Mouse (Mus musculus): Measurements from ENCODE around the gene Plekha6. TPM values are rescaled to one million over a fixed set of nuclear protein-coding genes. Genes with fewer than 3 reads are reported as not detected.

The Plekha6 gene
- total RNA-seq, 2 experiments from 2014 or later, result 66.5 to 87.4 TPM

- no peak for DNase-seq (ENCODE audit: low spot score in 2 of 2)
- intact Hi-C loops (cut with DNase I), result loop anchor here (5.0 kb wide), 1 partner anchor 45 kb away; no protein-coding TSS in a partner anchor
These were observed 63.4 kb downstream of the Plekha6 start for GRCm38 (mm10) chr1:133227378-133227777.

DNA sequence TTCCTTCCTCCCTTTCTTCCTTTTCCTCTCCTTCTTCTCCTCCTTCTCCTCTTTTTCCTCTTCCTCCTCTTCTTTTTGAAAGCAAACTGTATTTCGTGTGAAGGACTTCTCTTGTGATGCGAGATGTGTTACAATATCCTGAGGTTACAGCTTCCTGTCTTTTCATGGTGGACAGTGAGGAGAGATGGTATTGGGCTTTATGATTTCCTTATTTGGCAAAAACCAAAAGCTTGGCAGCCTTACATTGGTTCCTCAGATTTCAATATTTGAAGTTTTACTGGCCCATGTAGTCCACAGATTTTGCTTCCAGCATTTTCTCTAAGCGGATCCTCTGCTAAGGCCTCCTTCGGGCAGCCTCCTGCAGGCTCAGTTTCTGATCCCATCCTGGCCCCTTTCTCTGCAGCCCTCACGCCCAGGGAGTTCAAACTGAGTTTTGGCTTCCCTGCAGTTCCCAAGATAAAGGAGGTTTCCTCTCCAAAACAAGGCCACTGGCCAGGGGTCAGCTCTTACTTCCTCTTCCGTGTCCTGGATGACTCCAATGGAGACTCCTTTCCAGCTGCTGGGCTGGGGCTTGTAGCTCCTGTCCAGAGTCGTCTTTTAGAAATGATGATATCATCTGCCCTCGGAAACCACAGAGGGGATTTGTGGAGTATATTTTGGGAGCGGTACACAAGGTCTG is 64.9 kb downstream of the Plekha6 start:
- DNase-seq (ENCODE audit: low spot score in 2 of 2), result no peak
- intact Hi-C loops (cut with DNase I), result loop anchor here (5.0 kb wide), 1 partner anchor 47 kb away; no protein-coding TSS in a partner anchor

- intact Hi-C loops (cut with DNase I), result no loop called here
- DNase-seq (ENCODE audit: low spot score in 2 of 2), result no peak
These were observed 67.6 kb downstream of the Plekha6 start for GRCm38 (mm10) chr1:133231523-133232193.

DNA sequence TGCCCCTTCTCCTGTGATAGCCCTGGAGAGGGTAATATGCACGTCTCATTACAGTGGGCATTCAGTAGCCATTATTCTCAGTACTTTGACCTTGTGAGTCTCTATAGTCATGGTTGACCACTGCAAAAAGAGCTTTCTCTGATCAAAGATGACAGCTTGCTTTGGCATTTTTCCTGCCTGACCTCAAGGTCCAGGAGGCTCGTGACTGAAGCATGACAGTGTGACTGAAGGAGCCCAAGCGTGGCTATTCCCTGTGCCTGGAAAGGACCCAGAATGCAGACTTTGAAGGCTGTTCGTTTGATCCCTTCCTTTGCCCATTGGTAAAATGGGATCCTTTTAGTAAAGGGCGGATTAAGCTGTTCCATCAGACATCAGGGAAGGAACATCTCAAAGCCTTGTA is 71.9 kb downstream of the Plekha6 start:
- intact Hi-C loops (cut with DNase I), result no loop called here

DNA sequence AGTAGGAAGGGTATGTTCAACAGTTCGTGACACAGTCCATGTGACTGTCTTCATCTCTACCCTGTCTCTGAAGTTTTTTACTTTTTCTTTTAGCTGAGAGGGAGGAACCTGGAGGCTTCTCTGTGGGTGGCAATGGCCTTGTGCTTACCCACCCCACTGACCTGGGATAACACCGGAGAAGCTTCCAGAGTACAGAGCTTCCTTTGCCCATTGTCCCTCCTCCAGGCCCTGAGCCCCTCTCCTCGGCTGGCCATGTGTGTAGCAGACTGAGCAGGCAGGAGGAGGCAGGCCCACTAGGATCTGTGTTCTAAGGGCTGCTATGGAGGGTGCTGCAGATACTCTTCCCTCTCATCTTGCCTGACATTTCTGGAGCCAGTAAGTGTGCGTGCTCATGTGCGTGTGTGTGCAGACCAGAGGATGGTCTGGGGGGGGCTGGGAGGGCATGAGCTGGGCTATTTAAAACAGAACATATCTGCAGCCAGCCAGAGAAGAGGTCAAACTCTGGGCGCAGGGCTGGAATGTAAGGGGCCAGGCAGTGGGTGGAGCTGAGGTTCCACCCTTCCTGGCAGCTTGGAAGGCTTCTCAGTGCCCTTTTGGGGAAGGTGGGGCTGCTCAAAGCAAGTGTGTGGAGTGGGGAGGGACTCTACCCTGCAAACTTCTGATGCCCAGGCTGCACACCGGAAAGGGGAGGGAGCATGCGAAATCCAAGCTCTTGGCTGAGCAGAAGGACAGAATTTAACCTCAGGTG is 72.9 kb downstream of the Plekha6 start:
- DNase-seq (ENCODE audit: low spot score in 2 of 2), result no peak
- intact Hi-C loops (cut with DNase I), result no loop called here

More for the DNA sequence above, 71.9 kb downstream of the Plekha6 start:
- no peak for DNase-seq (ENCODE audit: low spot score in 2 of 2)

- intact Hi-C loops (cut with DNase I), result no loop called here
- DNase-seq (ENCODE audit: low spot score in 2 of 2), result peak; percentile 64 to 77
These were observed 73.7 kb downstream of the Plekha6 start for GRCm38 (mm10) chr1:133237670-133238069.

DNA sequence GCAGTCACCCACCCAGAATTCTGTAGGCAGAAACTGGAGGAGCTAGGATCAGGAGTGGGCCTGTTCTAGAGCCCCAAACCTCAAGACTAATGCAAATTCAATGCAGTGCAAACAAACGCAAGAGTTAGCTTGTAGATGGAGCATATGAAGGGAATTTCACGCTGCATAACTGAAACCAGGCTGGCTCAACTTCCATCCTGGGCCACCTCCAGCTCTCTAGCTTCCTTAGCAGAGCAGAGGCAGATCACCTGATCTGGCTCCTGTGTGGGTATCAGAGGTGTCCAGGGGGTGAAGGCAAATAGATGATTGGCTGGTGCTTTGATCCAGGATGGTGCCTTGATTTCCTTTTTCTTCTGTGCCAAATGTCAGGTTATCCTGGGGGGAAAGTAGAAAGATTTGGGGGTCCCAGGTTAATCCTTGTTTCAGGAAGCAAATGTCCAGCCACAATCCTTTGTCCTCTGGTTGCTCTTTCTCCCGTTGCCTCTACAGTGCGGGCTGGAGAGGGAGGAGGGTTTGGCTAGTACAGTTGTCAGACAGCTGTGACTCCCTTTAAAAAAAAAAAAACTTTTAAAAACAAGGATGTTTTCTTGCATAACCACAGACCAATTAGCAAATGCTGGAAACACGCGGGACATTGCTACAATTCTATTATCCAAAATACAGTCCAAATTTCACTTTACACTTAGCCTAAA is 75.3 kb downstream of the Plekha6 start:
- DNase-seq (ENCODE audit: low spot score in 2 of 2), result peak; percentile 40 to 68
- intact Hi-C loops (cut with DNase I), result no loop called here

DNA sequence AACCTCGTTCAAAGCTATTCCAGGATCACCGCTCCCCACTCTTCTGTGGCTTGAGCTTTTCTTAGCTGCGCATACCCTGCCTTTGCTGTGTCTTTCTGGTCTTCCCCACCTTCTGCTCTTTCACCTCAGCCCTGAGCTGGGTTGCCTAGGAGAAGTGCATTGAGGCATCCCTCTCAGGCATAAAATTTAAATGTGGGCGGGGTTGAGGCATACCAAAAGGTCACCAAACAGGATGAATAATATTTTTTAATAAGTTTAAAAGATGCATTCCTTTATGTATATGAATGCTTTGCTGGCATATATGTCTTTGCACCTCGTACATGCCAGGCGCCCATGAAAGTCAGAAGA is 75.8 kb downstream of the Plekha6 start:
- DNase-seq (ENCODE audit: low spot score in 2 of 2), result no peak
- intact Hi-C loops (cut with DNase I), result no loop called here

DNA sequence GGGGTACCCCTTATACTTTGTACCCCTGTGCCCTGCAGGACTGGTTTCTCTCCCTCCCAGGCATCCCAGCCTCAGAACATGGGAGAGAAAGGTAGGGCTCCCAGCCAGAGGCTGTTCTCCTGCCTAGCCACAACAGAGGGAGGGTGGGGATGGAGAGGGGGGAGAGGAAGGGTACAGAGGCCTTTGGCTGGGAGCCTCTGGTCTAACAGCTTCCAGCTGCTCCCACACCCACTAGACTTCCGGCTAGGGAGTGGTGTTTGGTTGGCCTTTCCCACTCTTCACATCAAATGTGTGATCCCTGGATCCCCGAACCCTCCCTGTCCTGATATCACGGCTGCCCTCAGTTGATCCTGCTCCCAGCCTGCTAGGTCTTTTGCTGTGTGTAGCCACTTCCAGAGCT is 76.9 kb downstream of the Plekha6 start:
- intact Hi-C loops (cut with DNase I), result no loop called here
- no peak for DNase-seq (ENCODE audit: low spot score in 2 of 2)

DNA sequence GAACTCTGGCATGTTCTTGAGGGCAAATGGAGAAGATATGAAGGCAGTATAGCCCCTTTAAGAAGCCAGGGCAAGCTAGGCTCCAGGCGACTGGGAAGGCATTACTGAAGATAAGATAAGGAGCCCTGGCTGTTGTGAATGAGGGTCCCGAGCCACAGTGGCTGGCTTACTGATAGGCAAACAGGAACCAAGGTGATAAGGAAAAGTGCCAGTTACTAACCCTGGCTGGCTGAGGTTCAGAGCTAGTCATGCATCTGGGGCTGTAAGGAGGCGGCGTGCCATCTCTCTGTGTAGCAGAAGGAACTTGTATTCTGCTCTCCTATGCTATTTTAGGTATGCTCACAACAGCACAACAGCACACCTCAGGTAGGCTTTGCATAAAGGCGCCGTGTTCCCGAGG is 80.7 kb downstream of the Plekha6 start:
- no peak for DNase-seq (ENCODE audit: low spot score in 2 of 2)
- intact Hi-C loops (cut with DNase I), result no loop called here

- no peak for DNase-seq (ENCODE audit: low spot score in 2 of 2)
- intact Hi-C loops (cut with DNase I), result no loop called here
These were observed 81.9 kb downstream of the Plekha6 start for GRCm38 (mm10) chr1:133245690-133246619.

DNA sequence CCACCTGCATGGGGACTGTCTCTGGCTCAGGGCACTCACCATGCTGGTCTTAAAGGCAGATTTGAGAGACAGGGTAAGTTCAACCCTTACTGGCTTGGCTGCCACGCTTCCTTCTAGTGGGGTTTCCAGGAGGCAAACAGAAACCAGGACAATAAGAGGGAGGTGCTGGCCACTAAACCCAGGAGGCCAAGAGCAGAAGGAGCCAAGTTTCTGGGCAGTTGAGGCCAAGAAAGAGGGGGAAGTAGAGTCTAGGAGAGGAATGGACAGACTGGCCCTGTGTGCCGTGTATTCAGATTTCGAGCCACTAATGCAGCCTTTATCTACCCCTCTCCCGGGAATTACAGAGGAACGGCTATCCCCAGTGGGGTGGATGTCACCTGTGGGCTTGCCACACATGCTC is 83.2 kb downstream of the Plekha6 start:
- DNase-seq (ENCODE audit: low spot score in 2 of 2), result no peak
- intact Hi-C loops (cut with DNase I), result no loop called here

- DNase-seq (ENCODE audit: low spot score in 2 of 2), result no peak
- intact Hi-C loops (cut with DNase I), result no loop called here
These were observed 86.8 kb downstream of the Plekha6 start for GRCm38 (mm10) chr1:133250761-133251160.

- intact Hi-C loops (cut with DNase I), result no loop called here
- no peak for DNase-seq (ENCODE audit: low spot score in 2 of 2)
These were observed 87.6 kb downstream of the Plekha6 start for GRCm38 (mm10) chr1:133251625-133252034.

DNA sequence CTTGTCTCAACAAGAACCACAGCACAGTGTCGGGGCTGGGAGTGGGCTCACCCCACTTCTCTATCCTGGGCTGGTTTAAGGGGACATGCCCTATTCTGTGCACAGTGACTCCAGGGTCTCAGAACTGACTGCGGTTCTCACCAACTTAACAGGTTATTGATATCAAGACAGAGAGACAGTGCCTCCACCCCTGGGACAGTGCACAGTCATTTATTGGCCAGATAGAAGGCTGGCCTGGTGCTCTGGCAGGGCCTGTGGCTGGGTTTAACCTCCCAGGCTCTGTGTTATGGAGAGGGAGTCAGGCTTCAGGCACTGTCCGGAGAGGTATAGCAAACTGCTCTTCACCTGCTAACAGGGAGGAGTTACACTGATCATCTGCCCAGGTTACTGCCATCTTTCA is 88.2 kb downstream of the Plekha6 start:
- no peak for DNase-seq (ENCODE audit: low spot score in 2 of 2)
- intact Hi-C loops (cut with DNase I), result no loop called here

DNA sequence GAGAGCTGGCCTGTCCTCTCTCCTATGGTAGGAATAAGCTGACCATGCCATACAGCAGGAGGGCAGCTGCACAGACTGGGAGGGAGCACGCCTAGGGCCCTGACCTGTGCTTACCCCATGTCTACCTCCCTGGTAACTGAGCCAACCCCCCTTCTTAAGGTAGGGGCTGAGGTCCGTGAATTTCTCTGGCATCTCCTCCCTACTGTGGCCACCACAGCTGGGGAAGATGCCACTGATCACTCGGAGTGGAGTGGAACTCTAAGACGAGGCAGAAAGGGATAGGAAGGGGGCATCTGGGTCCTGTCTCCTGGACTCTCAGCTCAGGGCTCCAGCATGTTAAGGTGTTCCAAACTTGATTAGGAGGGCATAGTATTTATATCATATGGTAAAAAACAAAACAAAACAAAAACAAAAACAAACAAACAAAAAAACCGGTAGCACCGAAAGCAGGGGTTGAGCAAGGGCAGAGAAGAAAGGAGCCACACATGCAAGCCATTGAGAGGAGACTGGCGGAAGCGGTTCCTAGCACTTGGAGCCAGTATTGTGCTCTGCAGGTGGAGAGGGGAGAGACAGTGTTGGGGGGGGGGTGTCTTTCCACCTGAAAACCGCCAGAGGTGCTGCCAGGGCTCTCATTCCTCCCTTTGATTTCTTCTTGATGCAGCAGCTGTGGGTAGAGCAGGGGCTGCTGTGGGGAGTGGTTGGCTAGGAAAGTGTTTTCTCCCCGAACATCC is 89.0 kb downstream of the Plekha6 start:
- DNase-seq (ENCODE audit: low spot score in 2 of 2), result no peak
- intact Hi-C loops (cut with DNase I), result no loop called here

GRCm38 (mm10) chr1:133253532-133253866 is 89.5 kb downstream of the Plekha6 start:
- DNase-seq (ENCODE audit: low spot score in 2 of 2), result no peak
- intact Hi-C loops (cut with DNase I), result no loop called here

DNA sequence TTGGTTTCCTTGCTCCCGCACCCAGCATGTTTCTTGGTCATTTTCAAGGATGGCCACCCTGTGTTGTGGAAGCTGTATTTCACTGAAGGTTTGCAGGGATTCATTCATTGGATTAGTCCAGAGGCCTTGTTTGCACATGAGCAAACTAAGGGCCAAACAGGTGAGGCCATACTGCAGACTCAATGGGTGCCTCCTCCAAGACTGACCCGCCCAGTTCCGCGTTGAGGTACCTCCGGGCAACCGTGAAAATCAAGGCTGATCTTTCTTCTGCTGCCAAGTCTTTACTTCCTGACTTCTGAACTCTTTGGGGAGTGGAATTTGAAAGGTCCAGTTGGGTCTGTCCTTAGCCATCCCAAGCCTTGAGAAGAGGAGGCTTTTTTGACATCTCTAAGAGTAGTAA is 90.2 kb downstream of the Plekha6 start:
- no peak for DNase-seq (ENCODE audit: low spot score in 2 of 2)
- intact Hi-C loops (cut with DNase I), result no loop called here

Data from left cerebral cortex, postnatal 36 days (tissue).